Mouse (Mus musculus) olfactory bulb, adult 2 months (tissue): Measurements from ENCODE around the gene Rap2b.

Experiments used
- CTCF ChIP-seq: fragments of 200-500 bp; IDR thresholded peaks from 2 replicates; pipeline ENCODE4 v1.5.1; 2012; ENCODE audit warnings: low read depth, mild to moderate bottlenecking, low read length, moderate library complexity; ENCODE audit not compliant: insufficient read depth
- POLR2A ChIP-seq: fragments of 200-500 bp; IDR thresholded peaks from 2 replicates; pipeline ENCODE4 v1.6.1; 2012; ENCODE audit warnings: mild to moderate bottlenecking, low read depth, low read length, moderate library complexity; ENCODE audit not compliant: insufficient read depth

- TF ChIP-seq CTCF = no peak
- TF ChIP-seq POLR2A = no peak
Observed at GRCm38 (mm10) chr3:61362821-61363160, 1.4 kb downstream of the Rap2b start.
